Mouse (Mus musculus): Measurements from ENCODE around the gene Tmem14c.

DNA sequence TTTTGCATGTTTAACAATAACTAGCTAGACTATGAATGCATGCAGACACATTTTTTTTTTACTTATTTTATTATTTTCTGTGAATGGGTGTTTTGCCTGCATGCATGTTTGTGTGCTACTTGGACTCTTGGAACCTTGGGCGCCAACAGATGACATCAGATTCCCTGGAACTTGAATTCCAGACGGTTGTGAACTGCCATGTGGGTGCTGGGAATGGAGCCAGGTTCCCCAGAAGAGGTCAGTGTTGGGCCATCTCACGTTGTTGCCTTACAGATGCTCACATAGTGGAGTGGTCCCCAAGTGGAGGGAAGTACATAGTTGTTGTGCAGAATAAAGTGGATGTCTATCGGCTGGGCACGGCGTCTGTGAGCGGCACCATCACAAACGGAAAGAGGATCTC is 7.1 kb upstream of the Tmem14c start:
- TF ChIP-seq CTCF (IDR thresholded peaks at IDR 0.05; ENCODE audit: insufficient read depth, low read depth, low read length): no peak
- TF ChIP-seq POLR2A (IDR thresholded peaks at IDR 0.05; ENCODE audit: insufficient read depth, low read depth, low read length): no peak
